Mouse (Mus musculus): Measurements from ENCODE around the gene Galns.
"Not testable (repeated sequence)": the region's sequence is repeated elsewhere in the genome, so short reads cannot be mapped to it uniquely, and the experiment has no call there.

Gene Galns

DNA sequence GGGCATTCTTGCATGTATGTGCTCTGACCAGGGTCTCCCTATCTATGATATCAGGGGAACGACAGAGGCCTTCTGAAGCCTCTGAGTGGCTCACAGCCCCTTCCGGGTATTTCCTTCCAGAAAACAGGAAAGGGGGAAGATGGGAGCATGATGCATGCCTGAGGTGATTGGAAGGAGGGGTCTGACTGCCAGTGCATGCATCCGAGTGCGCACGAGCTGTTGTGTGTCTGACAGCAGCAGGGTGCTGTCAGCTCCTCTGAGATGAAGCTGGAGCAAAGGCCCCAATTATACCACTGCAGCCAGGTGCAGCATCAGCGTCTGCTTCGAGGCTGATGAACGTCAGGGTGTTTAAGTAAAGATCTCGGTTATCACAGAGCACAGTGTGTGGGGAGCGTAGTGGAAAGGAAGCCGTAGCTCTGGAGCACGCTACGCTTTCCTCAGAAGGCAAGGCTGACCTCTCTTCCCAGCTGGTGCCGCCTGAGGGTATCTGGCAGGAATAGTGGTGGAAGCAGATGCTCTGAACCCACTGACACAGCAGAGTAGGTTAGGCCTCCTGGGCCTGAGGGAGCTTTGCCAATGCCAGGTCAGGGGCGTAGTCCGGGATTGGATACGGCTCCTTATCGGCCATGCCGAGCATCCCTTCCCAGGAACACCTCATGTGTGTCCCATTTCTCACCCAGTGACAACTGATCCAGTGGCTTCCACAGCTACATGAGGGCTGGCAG is 17.3 kb downstream of the Galns start:
- DNase-seq (ENCODE audit: low spot score in 2 of 2) = no peak

DNA sequence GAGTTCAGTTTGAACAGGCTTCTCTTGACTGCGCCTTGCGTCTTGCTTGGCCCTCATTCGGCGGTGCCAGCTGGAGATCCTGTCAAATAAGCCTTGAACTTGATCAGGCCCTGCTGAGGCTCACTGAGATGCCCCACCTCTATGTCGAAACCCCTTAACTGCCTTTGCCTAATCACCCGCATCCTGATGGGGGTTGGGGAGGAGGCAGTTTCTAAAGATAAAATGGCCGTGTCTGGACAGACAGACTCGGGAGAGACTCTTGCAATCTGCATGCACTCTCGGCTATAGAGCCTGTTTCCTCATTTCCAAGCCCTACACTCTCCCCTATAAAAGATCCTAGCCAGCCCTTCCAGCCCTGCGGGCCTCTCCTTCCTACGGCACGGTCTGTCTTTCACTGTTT is 18.0 kb downstream of the Galns start:
- DNase-seq (ENCODE audit: low spot score in 2 of 2) = peak in 1 of 2 experiments; percentile 36

DNA sequence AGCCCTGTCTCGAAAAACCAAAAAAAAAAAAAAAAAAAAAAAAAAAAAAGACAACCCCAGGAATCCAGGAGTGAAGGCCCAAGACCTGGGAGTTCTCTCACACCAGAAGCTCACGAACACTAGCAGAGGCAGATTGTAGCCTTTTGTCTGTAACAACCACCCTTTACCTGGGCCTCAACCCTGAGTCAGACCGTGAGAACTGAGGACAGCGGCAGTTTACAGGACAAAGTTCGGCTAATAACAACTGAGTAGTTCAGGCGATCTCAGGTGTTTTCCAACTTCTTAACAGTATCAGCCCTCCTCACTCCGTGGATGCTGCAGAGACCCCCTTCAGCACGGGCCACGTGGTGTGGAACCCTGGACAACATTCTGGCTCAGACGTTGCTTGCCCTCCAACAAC is 24.5 kb downstream of the Galns start:
- DNase-seq (ENCODE audit: low spot score in 2 of 2) = no peak

DNA sequence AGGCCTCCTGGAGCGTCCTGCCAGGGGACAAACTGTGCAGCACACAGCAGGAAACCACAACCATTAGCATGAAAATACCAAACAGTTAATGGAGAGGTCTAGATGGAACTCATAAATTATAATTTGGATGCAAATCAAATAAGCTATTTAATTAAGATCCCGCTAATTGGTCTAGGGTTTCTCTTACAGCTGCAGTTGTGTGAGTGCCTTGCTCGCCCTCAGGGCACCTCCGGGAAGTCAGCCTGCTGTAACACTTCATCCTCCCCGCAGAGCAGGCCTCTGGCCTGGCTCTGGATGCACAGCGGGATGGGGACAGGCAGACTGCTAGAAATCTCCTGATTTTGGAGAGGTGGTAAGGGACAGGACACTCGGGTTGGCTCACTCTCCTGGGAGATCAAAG is 25.1 kb downstream of the Galns start:
- no peak for DNase-seq (ENCODE audit: low spot score in 2 of 2)

DNA sequence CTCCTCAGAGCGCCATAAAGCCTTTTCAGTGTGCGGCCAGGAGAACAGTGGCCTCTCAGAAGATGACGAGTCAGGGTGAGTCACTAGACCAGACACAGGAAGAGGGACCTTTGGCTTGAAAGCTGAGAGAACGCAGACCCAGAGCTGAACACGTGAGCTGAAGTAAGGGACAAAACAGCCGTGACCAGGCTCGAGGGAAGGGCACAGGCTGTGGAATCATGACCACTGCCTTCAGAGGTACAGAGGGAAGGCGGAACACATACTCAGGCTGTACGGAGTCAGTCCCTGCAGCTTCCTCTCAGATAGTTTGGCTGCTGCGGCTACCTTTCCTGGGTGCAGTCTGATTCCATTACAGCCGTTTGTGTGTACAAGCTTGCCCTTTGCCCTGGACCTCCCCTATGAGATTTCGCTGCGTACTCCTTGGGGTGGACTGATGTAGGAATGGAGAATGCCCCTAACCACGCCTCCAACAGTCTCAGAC is 25.8 kb downstream of the Galns start:
- DNase-seq (ENCODE audit: low spot score in 2 of 2) = no peak

DNA sequence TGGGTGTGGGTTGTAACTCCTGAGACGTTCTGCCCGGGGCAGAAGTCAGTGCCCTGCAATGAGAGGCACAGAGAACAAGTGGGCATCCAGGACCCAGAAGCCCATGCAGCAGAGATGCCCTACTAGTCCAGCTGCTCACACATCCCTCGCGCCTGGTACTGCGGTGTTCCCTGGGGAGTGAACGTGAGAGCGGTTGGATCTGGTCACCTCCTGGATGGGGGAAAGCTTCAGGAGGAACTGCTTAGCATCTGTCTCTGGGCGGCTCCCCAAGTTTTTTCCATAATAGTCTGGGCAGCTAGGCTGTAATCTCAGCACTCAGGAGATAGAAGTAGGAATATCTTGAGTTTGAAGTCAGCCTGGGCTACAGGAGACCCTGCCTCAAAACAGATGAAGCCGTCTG is 26.3 kb downstream of the Galns start:
- DNase-seq (ENCODE audit: low spot score in 2 of 2) = no peak

DNA sequence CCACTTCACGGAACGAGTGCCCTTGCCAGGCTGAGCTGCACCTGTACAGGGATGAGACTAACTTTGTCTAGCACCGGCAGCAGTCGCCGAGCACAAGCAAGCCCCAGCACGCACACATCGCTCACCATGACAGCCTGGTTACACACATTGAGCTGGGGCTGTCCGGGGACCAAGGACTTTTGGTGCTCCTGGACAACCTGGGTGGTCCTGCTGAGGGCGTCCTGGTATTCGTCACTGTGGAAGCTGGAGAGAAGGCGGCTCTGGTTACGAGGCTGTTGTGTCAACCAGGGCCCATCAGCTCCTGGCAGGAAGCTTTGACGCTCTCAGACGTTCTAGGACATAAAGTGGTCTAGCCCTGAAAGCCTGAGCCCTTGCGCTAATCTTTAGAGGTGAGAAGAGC is 30.3 kb downstream of the Galns start:
- DNase-seq (ENCODE audit: low spot score in 2 of 2) = no peak

DNA sequence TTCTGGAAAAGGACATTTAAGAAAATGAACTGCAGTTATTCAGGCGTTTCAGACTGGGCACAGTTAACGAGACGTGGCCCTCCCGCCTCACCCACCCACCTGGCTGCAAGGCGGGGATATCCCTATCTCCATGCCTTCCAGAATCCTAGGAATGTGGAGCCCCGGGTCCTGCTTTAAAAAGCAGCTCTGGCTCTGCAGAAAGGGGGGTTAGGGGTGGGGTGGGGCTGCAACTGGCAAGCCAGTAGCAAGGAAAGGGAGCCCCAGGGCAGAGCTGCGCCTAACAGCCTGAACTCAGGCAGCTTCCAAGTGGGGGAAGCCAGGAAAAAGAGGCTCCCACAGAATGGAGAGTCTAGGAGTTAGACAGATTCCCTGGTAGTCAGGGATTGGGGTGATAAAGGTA is 32.1 kb downstream of the Galns start:
- no peak for DNase-seq (ENCODE audit: low spot score in 2 of 2)

DNA sequence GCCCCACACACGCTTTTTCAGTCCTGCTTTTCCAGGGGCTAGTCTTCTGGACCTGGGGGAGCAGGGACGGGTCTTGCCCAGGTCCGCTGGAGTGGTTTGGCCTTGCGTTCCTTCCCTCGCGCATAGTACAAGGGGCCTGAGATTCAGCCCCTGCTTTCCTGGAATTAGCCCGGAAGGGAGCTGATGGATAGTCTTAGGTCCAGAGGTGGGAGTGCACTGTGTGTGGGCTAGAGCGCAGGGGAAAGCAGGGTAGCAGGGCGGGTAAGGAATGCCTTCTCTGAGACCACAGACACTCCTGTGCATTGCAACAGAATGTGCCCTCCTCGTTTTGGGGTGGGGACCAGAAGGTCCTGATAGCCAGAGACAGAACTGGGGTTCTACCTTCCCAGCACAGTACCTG is 34.1 kb downstream of the Galns start:
- DNase-seq (ENCODE audit: low spot score in 2 of 2) = no peak

DNA sequence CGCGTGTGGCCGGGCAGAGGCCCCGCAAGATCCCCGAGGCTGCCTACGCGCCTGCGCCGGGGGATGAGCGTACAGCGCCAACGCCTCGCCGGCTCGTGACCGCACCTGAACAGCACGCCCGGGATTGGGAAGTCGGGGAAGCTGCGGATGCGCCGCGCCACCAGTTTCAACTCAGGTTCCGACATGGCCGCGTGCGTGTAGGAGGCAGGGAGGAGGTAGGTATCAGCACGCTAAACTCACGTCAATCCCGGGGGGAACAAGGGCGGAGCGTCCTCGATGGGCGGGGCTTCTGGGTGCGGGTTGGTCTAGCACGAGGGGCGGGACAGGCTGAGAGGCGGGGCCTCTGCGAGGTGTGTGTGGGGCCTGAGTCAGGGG is 34.6 kb downstream of the Galns start, which contains the start of gene Aprt:
TSS of gene Aprt (minus strand) at position 262 of the 375 bp plus-strand sequence.
- DNase-seq (ENCODE audit: low spot score in 2 of 2) = peak; percentile 95 to 96

DNA sequence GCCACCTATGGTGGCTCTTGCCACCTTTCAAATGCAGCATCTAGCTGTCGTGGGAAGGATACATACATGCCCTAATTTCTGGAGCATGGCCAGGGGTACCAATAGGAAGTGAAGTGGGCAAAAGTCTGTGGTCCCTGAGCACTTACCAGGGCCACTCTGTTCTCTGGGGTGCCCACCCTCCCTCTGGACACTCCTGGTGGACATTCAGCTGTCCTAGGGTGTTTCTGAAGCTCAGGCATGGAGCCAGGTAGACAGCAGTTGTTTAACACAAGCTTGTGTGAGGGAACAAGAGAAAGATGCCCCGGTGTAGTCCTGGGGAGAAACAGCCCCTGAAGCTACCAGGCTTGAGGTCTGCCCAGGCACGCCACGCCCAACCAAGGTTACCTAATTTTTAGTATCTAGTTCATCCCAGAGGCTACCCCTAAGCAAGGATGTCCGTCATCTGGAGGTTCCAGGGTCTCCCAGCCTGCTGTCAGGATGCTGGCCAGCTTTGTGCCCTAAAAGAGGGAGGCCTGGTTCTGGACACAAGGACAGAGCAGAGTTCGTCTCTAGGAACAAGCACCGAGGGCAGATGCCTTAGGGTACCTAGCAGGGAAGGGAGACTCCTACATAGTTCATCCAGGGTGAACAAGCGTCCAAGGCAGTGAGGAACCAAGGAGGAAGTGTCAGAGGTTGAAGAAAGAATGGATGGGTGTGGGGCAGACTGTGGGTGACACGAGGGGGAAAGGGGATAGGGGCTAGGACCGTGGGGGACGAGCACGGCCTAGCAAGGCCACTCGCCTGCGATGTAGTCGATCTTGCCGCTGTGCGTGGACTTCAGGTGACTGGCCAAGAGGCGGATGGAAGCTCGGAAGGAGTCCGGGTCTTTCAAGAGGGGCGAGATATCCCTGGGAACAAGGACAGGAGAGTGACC is 35.3 kb downstream of the Galns start:
- DNase-seq (ENCODE audit: low spot score in 2 of 2) = no peak

DNA sequence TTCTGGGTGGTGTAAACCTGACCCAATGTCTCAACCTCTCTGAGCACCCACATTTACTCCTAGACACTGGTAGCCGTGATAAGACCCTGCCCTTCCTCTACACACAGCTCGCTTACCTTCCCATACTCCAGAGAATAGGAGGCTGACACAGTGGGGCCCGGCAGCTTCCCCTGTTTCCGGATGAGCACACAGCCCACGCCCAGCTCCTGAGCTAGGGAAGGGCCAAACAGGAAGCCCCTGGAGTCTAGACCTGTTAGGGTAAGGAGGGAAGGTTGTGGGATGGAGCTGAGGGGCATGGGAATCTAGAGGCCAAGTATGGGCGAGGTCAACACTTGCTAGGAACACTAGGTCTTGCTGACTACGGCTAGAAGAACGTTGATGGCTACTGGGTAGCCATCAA is 36.0 kb downstream of the Galns start:
- no peak for DNase-seq (ENCODE audit: low spot score in 2 of 2)

DNA sequence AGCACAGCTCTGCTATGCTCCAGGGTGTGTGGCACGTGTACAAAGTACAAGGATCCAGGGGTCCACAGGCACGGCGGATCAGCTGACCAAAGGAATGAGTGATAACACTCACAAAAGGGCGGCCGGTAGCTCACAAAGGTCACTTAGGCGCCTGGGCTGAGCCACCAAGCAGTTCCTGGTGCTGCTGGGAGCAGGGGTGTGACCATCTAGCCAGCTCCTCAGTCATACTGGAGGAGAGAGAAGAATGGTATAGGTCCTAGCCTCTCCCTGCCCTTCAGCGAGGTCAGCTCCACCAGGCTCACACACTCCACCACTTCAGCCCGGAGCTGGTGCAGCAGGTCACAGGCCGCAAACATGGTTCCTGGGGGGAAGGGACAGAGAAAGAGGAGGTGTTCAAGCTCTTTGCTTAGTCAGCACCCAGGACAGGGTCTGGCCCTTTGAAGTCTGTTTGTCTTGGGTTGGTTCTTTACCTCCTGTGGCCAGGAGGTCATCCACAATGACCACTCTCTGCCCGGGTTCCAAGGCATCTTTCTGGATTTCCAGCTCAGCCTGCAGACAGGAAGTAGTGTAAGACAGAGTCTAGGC is 36.5 kb downstream of the Galns start:
- no peak for DNase-seq (ENCODE audit: low spot score in 2 of 2)

DNA sequence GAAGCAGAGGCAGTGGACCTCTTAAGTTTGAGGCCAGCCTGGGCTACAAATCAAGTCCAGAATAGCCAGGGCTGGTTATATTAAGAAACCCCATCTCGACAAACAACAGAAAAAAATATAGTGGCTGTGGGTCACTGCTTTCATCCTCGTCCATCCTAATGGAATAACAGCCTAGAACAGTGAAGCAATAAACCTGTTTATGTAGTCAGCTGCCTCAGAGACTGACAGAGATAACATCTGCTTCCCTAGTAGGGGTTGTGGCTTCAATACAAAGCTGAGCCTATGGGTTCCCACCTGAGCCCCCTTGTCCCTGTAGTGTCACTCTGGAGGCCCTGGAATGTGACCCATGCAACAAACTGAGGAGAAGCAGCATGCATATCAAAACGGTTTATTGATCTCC is 37.0 kb downstream of the Galns start:
- no peak for DNase-seq (ENCODE audit: low spot score in 2 of 2)

DNA sequence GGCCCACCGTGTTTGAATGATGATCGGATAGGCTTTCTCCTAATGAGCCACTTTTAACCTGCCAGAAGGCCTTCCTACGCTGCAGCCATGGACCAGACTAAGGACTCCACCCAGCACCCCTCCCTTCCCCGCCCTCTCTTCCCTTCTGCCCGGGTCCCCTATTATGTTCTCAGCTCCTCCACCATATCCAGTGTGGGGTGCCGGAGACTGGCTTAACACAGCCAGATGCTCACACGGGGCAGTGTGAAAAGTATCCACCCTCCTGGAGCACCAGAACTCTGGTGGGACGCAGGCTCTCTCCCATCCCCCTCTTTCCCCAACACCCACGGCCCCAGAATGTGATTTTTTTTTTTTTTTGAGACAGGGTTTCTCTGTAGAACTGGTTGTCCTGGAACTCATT is 37.7 kb downstream of the Galns start:
- no peak for DNase-seq (ENCODE audit: low spot score in 2 of 2)

DNA sequence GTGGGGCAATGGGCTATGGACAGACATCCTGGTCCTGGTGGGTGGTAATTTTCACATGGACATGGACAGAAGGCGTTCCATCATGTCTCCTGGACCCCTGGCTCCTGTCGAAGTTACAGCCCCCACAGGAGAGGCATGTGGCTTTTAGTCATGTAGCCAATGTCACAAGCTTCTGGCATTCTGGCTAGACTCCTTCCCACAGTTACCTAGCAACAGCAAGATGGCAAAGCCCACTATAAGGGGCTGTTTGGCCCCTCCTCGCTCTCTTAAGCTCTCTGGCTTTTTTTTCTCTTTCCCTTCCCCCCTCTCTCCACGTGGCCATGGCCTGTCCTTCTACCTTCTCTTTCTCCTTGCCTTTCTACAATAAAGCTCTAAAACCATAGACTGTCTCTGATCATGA is 38.1 kb downstream of the Galns start:
- DNase-seq (ENCODE audit: low spot score in 2 of 2) = not testable (repeated sequence)

DNA sequence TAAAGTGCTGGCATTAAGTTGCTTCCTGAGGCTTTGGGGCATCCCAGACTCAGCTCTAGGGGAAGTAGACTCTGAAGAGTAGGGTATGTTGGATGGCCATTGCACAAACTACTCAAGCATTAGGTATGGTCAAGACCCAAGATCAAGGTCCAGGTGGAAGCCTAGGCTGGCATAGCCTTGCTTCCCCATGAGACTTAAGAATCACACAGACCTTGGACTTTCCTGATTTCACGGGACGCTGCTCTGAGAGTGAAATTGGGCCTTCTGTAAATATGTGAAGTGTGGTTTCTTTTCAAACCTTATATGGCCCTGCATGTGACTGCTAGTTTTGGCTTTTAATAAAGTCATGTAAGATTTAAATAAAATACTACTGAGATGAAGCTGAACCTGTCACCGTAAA is 38.5 kb downstream of the Galns start:
- DNase-seq (ENCODE audit: low spot score in 2 of 2) = no peak

DNA sequence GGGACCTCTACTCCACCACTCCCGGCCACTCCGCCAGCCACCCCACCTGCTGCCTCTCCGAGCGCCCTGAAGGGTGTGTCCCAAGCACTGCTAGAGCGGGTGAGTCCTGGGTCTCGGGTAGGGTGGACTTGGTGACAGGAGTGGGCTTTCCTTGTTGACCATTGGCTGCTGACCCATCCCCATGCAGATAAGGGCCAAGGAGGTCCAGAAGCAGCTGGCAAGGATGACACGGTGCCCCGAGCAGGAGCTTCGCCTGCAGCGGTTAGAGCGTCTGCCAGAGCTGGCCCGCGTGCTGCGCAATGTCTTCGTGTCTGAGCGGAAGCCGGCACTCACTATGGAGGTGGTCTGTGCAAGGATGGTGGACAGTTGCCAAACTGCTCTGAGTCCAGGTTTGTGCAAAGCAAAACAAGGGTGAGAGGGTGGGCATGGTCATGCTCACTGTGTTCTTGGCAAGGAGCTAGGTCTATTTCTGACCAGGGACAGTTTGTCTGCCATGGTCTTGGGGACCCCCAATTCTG is 39.5 kb downstream of the Galns start:
- DNase-seq (ENCODE audit: low spot score in 2 of 2) = no peak

DNA sequence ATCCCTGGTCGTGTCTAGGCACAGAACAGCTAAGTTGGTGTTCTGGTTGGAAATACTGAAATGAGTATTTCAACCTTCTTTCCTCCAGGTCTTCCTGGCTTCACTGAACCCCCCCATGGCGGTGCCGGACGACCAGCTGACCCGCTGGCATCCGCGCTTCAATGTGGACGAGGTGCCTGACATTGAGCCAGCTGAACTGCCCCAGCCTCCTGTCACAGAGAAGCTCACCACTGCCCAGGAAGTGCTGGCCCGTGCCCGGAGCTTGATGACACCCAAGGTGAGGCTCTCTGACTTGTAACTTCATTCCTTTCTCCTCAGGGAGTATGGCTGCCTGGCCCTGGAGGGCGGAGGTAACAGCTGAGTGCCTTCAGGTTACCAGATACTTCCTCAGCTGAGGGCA is 40.1 kb downstream of the Galns start:
- DNase-seq (ENCODE audit: low spot score in 2 of 2) = no peak

DNA sequence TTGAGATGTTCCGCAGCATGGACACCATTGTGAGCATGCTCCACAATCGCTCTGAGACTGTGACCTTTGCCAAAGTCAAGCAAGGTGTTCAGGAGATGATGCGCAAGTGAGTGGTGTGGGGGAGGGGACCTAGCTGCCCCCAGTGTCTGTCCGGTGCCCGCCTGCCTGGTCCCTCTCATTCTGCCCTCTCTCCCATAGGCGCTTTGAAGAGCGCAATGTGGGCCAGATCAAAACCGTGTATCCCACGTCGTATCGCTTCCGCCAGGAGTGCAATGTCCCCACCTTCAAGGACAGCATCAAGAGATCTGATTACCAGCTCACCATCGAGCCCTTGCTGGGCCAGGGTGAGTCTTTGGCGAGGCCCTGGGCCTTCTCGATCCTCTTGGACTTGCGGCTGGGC is 41.3 kb downstream of the Galns start:
- no peak for DNase-seq (ENCODE audit: low spot score in 2 of 2)

DNA sequence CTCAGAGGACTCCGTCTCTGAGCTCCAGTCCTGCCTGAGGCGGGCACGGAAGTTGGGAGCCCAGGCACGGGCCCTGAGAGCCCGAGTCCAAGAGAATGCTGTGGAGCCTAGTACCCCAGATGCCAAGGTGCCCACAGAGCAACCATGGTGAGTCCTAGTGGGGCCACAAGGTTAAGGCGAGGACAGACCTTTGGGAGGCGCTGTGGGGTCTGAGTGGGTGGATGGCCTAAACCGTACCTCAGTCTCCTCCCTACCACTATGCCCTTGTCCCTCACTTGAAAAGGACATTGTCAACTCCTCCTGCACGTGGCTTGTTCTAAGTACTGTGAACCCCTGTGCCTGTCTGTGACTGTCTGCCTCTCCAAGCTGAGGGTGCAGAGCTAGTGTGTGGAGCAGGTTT is 41.9 kb downstream of the Galns start:
- DNase-seq (ENCODE audit: low spot score in 2 of 2) = peak in 1 of 2 experiments; percentile 48

DNA sequence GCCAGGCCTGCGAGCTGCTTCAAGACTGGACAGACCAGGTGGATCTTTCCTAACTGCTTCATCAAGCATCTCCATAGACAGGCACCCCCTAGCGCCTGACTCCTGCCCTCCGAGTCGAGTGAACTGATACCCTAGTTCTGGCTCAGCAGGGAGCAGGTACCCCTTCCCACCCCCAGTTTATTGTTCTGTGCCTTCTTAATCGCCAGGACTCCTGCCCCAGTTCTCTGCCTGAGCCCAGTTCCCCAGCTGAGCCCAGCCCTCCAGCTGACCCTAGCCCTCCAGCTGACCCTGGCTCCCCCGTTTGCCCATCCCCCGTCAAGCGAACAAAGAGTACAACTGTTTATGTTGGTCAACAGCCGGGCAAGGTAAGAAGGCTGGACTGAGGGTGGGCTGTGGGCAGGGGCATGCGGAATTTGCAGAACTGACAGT is 42.4 kb downstream of the Galns start:
- peak; percentile 63 to 77 for DNase-seq (ENCODE audit: low spot score in 2 of 2)
